Mouse (Mus musculus): ENCODE results near the gene Flrt1. TPM values are rescaled to one million over a fixed set of nuclear protein-coding genes. Genes with fewer than 3 reads are reported as not detected.

The Flrt1 gene
- polyA plus RNA-seq, 1 experiment from 2014 or later = 3.0 TPM

DNA sequence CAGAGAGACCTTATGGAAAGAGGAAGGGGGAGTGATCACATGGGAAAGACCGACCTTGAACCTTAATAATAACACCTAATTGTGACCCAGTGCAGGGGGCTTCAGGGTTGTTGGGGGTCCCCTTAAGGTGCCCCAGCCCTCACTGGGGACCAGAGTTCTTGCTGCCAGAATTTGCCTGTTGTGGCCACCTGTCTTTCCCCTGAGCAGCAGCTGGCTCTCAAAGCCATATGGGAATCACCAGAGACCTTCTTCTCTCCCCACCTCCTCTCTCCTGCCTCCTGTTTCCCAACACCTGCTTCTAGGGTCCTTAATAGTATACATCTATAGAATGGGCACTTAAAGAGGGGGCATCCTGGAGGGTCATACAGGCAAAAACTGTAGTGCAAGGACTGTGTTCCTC lies 20.7 kb upstream of the Flrt1 start:
- Histone ChIP-seq H3K9me3 (ENCODE audit: control insufficient read depth, low read length) (no peaks in the 10 kb centered on the region), H3K27ac (replicated peaks; ENCODE audit: low read depth, low read length) (no peak overlapping the region), H3K4me3 (ENCODE audit: low read depth, low read length) (no peak overlapping the region), H3K9ac (ENCODE audit: low read length) (no peak overlapping the region), H3K27me3 (ENCODE audit: control insufficient read depth, insufficient read depth, low read length) (peaks cover 7% of the 10 kb centered on the region; the same call in 1 of the 2 replicates), H3K36me3 (ENCODE audit: control insufficient read depth, insufficient read depth, low read length) (no peaks in the 10 kb centered on the region), H3K4me1 (ENCODE audit: control insufficient read depth, insufficient read depth, low read length) (peaks cover 18% of the 10 kb centered on the region), H3K4me2 (ENCODE audit: low read depth, severe bottlenecking) (no peak overlapping the region)
- WGBS = 87% methylated on average over 1 of the region's 1 CpGs
- no peak for DNase-seq (ENCODE audit: low spot score)
- no peak for ATAC-seq (ENCODE audit: insufficient number of reproducible peaks, low FRiP score, low TSS enrichment, low read depth)

GRCm38 (mm10) chr19:7125526-7126156 lies 20.1 kb upstream of the Flrt1 start:
- DNase-seq (ENCODE audit: low spot score) = no peak
- WGBS = 82% methylated on average over 4 of the region's 4 CpGs
- H3K9me3 ChIP-seq (ENCODE audit: control insufficient read depth, low read length) = no peaks in the 10 kb centered on the region
- no peak overlapping the region for H3K9ac ChIP-seq (ENCODE audit: low read length)
- peaks cover 20% of the 10 kb centered on the region for H3K4me1 ChIP-seq (ENCODE audit: control insufficient read depth, insufficient read depth, low read length)
- no peak overlapping the region for H3K27ac ChIP-seq (replicated peaks; ENCODE audit: low read depth, low read length)
- no peak for ATAC-seq (ENCODE audit: insufficient number of reproducible peaks, low FRiP score, low TSS enrichment, low read depth)
- no peaks in the 10 kb centered on the region for H3K36me3 ChIP-seq (ENCODE audit: control insufficient read depth, insufficient read depth, low read length)
- H3K27me3 ChIP-seq (ENCODE audit: control insufficient read depth, insufficient read depth, low read length) = peaks cover 7% of the 10 kb centered on the region; the same call in 1 of the 2 replicates
- H3K4me2 ChIP-seq (ENCODE audit: low read depth, severe bottlenecking) = no peak overlapping the region
- H3K4me3 ChIP-seq (ENCODE audit: low read depth, low read length) = no peak overlapping the region

DNA sequence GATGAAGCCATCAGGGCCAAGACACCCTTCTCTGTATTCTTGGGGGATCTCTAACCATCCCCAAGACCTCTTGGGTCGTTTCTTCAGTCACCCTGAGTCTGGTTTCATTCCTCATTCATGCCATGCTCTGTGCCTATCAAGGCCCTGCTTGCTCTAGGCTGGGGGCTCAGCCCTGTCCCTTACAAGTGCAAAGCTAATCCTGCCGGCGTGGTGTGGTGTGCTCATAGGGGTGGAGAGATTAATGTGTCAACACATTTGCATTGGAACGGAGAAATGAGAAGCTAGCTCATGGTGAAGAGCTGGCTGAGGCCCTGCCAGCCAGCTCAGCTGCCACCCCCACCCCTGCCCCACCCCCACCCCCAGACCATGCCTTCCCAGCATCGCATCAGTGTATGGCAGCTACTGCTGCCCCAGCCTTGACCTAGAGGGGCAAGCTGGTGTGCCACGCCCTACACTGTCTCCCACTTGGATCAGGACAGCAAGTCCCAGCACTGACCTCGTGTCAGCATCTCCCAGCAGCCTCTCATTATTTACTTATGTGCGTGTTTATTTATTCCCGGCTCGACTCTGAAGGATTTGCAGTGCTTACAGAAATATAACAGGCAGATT lies 17.3 kb upstream of the Flrt1 start:
- WGBS = 50% methylated on average over 10 of the region's 10 CpGs
- H3K4me3 ChIP-seq (ENCODE audit: low read depth, low read length) = no peak overlapping the region
- H3K9ac ChIP-seq (ENCODE audit: low read length) = no peak overlapping the region; the same call in 1 of the 2 replicates
- H3K27ac ChIP-seq (replicated peaks; ENCODE audit: low read depth, low read length) = no peak overlapping the region
- H3K27me3 ChIP-seq (ENCODE audit: control insufficient read depth, insufficient read depth, low read length) = peaks cover 4% of the 10 kb centered on the region; the same call in 1 of the 2 replicates
- no peak overlapping the region for H3K4me2 ChIP-seq (ENCODE audit: low read depth, severe bottlenecking)
- peaks cover 14% of the 10 kb centered on the region for H3K4me1 ChIP-seq (ENCODE audit: control insufficient read depth, insufficient read depth, low read length)
- no peaks in the 10 kb centered on the region for H3K9me3 ChIP-seq (ENCODE audit: control insufficient read depth, low read length)
- DNase-seq (ENCODE audit: low spot score) (no peak), ATAC-seq (ENCODE audit: insufficient number of reproducible peaks, low FRiP score, low TSS enrichment, low read depth) (no peak)
- no peaks in the 10 kb centered on the region for H3K36me3 ChIP-seq (ENCODE audit: control insufficient read depth, insufficient read depth, low read length)

- Histone ChIP-seq H3K4me1 (ENCODE audit: control insufficient read depth, insufficient read depth, low read length) (peaks cover 17% of the 10 kb centered on the region), H3K36me3 (ENCODE audit: control insufficient read depth, insufficient read depth, low read length) (no peaks in the 10 kb centered on the region), H3K27ac (replicated peaks; ENCODE audit: low read depth, low read length) (no peak overlapping the region), H3K4me3 (ENCODE audit: low read depth, low read length) (no peak overlapping the region), H3K9ac (ENCODE audit: low read length) (no peak overlapping the region; the same call in 1 of the 2 replicates), H3K9me3 (ENCODE audit: control insufficient read depth, low read length) (no peaks in the 10 kb centered on the region), H3K27me3 (ENCODE audit: control insufficient read depth, insufficient read depth, low read length) (peaks cover 4% of the 10 kb centered on the region; the same call in 1 of the 2 replicates), H3K4me2 (ENCODE audit: low read depth, severe bottlenecking) (no peak overlapping the region)
- no peak for DNase-seq (ENCODE audit: low spot score)
- no peak for ATAC-seq (ENCODE audit: insufficient number of reproducible peaks, low FRiP score, low TSS enrichment, low read depth)
- WGBS = 59% methylated on average over 4 of the region's 4 CpGs
Measured at GRCm38 (mm10) chr19:7122277-7122676, 16.7 kb upstream of the Flrt1 start.

GRCm38 (mm10) chr19:7121252-7121651 lies 15.7 kb upstream of the Flrt1 start:
- H3K9ac ChIP-seq (ENCODE audit: low read length) = no peak overlapping the region
- ATAC-seq (ENCODE audit: insufficient number of reproducible peaks, low FRiP score, low TSS enrichment, low read depth) (no peak), DNase-seq (ENCODE audit: low spot score) (no peak)
- WGBS = 36% methylated on average over 11 of the region's 11 CpGs
- H3K9me3 ChIP-seq (ENCODE audit: control insufficient read depth, low read length) = no peaks in the 10 kb centered on the region
- H3K4me1 ChIP-seq (ENCODE audit: control insufficient read depth, insufficient read depth, low read length) = peaks cover 26% of the 10 kb centered on the region
- H3K36me3 ChIP-seq (ENCODE audit: control insufficient read depth, insufficient read depth, low read length) = no peaks in the 10 kb centered on the region
- H3K27ac ChIP-seq (replicated peaks; ENCODE audit: low read depth, low read length) = no peak overlapping the region
- peaks cover 4% of the 10 kb centered on the region; the same call in 1 of the 2 replicates for H3K27me3 ChIP-seq (ENCODE audit: control insufficient read depth, insufficient read depth, low read length)
- H3K4me2 ChIP-seq (ENCODE audit: low read depth, severe bottlenecking) = no peak overlapping the region
- no peak overlapping the region for H3K4me3 ChIP-seq (ENCODE audit: low read depth, low read length)

- 81% methylated on average over 8 of the region's 8 CpGs for WGBS
- Histone ChIP-seq H3K27me3 (ENCODE audit: control insufficient read depth, insufficient read depth, low read length) (no peaks in the 10 kb centered on the region; the same call in 1 of the 2 replicates), H3K27ac (replicated peaks; ENCODE audit: low read depth, low read length) (no peak overlapping the region), H3K4me3 (ENCODE audit: low read depth, low read length) (no peak overlapping the region), H3K4me1 (ENCODE audit: control insufficient read depth, insufficient read depth, low read length) (peaks cover 52% of the 10 kb centered on the region), H3K9me3 (ENCODE audit: control insufficient read depth, low read length) (no peaks in the 10 kb centered on the region), H3K36me3 (ENCODE audit: control insufficient read depth, insufficient read depth, low read length) (no peaks in the 10 kb centered on the region), H3K9ac (ENCODE audit: low read length) (no peak overlapping the region), H3K4me2 (ENCODE audit: low read depth, severe bottlenecking) (no peak overlapping the region)
- no peak for ATAC-seq (ENCODE audit: insufficient number of reproducible peaks, low FRiP score, low TSS enrichment, low read depth)
- DNase-seq (ENCODE audit: low spot score) = no peak
Measured at GRCm38 (mm10) chr19:7117653-7118307, 12.3 kb upstream of the Flrt1 start.

DNA sequence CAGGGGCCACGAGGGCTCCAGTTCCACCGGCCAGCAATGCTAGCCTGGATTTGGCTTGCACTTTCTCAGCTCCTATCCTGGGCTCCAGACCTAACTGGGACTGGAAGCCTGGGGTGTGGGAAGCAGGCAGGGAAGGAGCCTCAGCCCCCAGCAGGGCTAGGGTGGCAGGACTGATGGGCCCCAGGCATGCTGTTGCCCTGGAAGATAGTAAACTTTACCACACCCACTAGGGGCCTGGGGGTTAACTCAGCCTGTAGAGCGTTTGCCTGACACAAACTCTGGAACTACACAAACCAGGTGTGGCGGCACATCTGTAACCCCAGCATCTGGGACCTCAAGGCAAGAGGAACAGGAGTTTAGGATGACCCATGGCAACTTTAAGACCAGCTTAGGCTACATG lies 11.6 kb upstream of the Flrt1 start:
- Histone ChIP-seq H3K36me3 (ENCODE audit: control insufficient read depth, insufficient read depth, low read length) (no peaks in the 10 kb centered on the region), H3K4me2 (ENCODE audit: low read depth, severe bottlenecking) (no peak overlapping the region), H3K4me3 (ENCODE audit: low read depth, low read length) (no peak overlapping the region), H3K27me3 (ENCODE audit: control insufficient read depth, insufficient read depth, low read length) (no peaks in the 10 kb centered on the region; the same call in 1 of the 2 replicates), H3K9me3 (ENCODE audit: control insufficient read depth, low read length) (no peaks in the 10 kb centered on the region), H3K27ac (replicated peaks; ENCODE audit: low read depth, low read length) (peak overlapping the region; percentile 67), H3K4me1 (ENCODE audit: control insufficient read depth, insufficient read depth, low read length) (peaks cover 57% of the 10 kb centered on the region), H3K9ac (ENCODE audit: low read length) (no peak overlapping the region)
- ATAC-seq (ENCODE audit: insufficient number of reproducible peaks, low FRiP score, low TSS enrichment, low read depth) (no peak), DNase-seq (ENCODE audit: low spot score) (no peak)
- WGBS = 28% methylated on average over 4 of the region's 4 CpGs

- peaks cover 3% of the 10 kb centered on the region; the same call in 1 of the 2 replicates for H3K27me3 ChIP-seq (ENCODE audit: control insufficient read depth, insufficient read depth, low read length)
- no peak overlapping the region for H3K4me3 ChIP-seq (ENCODE audit: low read depth, low read length)
- ATAC-seq (ENCODE audit: insufficient number of reproducible peaks, low FRiP score, low TSS enrichment, low read depth) = no peak
- H3K27ac ChIP-seq (replicated peaks; ENCODE audit: low read depth, low read length) = no peak overlapping the region; the same call in 1 of the 2 replicates
- no peaks in the 10 kb centered on the region for H3K9me3 ChIP-seq (ENCODE audit: control insufficient read depth, low read length)
- no peaks in the 10 kb centered on the region for H3K36me3 ChIP-seq (ENCODE audit: control insufficient read depth, insufficient read depth, low read length)
- peak overlapping the region; percentile 27; the same call in 1 of the 2 replicates for H3K9ac ChIP-seq (ENCODE audit: low read length)
- DNase-seq (ENCODE audit: low spot score) = no peak
- 89% methylated on average over 4 of the region's 4 CpGs for WGBS
- H3K4me1 ChIP-seq (ENCODE audit: control insufficient read depth, insufficient read depth, low read length) = peaks cover 58% of the 10 kb centered on the region
- no peak overlapping the region for H3K4me2 ChIP-seq (ENCODE audit: low read depth, severe bottlenecking)
Measured at GRCm38 (mm10) chr19:7116038-7116731, 10.7 kb upstream of the Flrt1 start.

Data from limb, embryonic 11.5 days (tissue).